Mouse (Mus musculus) embryo, embryonic 9.5 days (tissue): ENCODE results near the gene Ch25h.

Experiments used
- DNase-seq: peaks from one replicate; pipeline ENCODE4 v3.0.0-alpha.2; 2017; ENCODE audit errors: extremely low spot score

Gene Ch25h

DNA sequence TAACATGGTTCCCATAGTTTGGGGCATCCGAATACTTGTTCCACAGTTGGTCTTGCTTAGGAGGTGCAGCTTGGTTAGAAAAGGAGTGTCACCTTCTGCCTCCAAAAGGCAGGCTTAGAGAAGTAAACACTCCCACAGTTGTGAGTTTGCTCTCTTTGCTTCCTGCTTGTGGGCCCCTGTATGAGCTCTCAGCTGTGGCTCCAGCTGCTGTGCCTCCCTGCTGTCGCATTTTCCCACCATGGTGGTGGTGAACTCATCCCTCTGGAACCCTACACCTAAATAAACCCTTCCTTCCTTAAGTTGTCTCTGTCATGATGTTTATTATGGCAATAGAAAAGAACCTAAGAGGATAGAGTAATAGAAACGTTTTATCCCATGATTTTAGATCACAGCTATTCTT lies 6.2 kb downstream of the Ch25h start:
- DNase-seq: no peak

- DNase-seq: no peak
Measured at GRCm38 (mm10) chr19:34468216-34468615, 6.7 kb downstream of the Ch25h start.

DNA sequence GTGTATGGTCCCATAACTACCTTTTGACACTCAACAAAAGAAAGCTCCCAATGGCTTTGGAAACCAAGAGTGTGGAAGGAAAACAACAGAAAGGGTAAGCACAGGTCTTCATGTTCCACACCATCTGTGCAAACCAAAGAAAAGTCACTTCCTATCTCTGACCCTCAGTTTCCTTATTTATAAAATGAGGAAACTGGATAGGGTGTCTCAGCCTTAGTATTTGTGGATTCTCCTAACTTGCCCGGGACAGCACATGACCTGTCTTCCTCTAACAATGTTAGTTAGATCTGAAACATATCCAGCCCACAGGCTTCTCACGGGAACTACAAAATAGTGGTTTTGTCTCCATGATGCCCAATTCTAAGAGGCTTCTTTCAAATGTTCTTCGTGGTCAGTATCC lies 10.5 kb downstream of the Ch25h start:
- DNase-seq: no peak

DNA sequence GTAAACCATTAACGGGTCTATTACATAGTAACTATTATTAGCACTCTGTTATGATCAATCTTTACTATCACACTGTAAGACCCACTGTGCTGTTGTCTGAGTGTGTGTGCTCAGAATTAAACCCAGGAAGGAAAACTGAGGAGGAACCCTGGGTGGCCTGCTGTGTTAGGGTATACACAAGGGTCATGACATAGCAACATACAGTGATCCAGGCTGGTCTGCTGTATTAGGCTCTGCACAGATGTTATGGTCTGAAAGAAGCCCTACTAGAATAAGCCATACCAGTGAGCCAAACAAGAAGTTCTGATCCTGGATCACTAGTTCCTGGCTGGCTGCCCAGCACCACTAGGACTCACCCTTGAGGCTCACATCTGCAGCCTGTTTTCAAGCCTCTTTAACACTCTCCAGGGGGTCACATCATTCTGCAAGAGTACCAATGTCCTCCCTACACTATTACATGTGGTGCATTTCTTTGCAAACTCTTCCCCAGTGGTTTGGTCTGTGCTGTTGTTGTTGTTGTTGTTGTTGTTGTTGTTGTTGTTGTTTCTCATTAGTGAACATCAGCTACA lies 13.4 kb downstream of the Ch25h start:
- DNase-seq: no peak

GRCm38 (mm10) chr19:34450784-34451370 lies 24.1 kb downstream of the Ch25h start:
- DNase-seq: no peak

- DNase-seq: no peak
Measured at GRCm38 (mm10) chr19:34448851-34449250, 26.1 kb downstream of the Ch25h start.

GRCm38 (mm10) chr19:34445410-34446012 lies 29.5 kb downstream of the Ch25h start:
- DNase-seq: no peak

GRCm38 (mm10) chr19:34444785-34445184 lies 30.2 kb downstream of the Ch25h start:
- no peak for DNase-seq

GRCm38 (mm10) chr19:34441979-34442378 lies 33.0 kb downstream of the Ch25h start:
- no peak for DNase-seq

DNA sequence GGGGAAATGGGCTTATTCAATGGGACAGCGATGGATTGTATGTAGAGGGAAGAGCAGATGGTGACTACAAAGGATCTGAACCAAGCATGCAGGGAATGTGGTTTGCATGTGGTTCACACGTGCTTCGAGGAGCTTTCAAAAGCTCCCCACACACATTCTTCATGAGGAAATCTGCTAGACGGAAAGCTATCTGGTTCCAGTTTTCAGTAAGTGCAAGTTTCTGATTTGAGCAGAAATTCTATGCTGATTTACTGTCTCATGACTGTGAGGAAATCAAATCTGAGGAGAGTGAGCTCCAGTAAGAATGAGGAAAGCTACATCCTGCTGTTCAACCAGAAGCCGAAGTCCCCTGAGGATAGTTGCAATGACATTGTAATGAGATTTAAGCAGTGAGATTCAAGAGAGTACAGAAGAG lies 39.8 kb downstream of the Ch25h start:
- no peak for DNase-seq

- DNase-seq: no peak
Measured at GRCm38 (mm10) chr19:34431314-34431713, 43.6 kb downstream of the Ch25h start.

GRCm38 (mm10) chr19:34423783-34424335 lies 51.1 kb downstream of the Ch25h start:
- no peak for DNase-seq
